Mouse (Mus musculus) adrenal gland, postnatal 36 days (tissue): ENCODE results near the gene Alas2. TPM values are rescaled to one million over a fixed set of nuclear protein-coding genes. Genes with fewer than 3 reads are reported as not detected.

Experiments
- microRNA-seq: library from miRNA; unstranded; fragments of <30 nt; microRNA quantifications from one replicate; pipeline ENCODE4 v1.2.0, GENCODE M21; 2021
- total RNA-seq, 2 experiments: library from RNA; stranded (reverse); gene quantifications; 2 replicates each; pipeline ENCODE4 v1.2.3; 2021

Alas2 gene
- total RNA-seq, 2 experiments from 2014 or later = 29.7 to 47.3 TPM

Small RNA genes lying within 50 kb of the gene (microRNA-seq; reads per million reads assigned to microRNA genes)
- not detected for gene Mir3620

Other genes starting within 250 kb of the Alas2 start
- 10 to 100 TPM; 20.1 to 22.7 TPM for gene Tmem29, start 88.2 kb upstream of the Alas2 start, total RNA-seq
- 10 to 100 TPM in 1 of 2 experiments, 1 to 10 TPM in 1; 9.7 to 11.4 TPM for gene Pfkfb1, start 40.9 kb downstream of the Alas2 start, total RNA-seq
- gene Apex2, start 42.5 kb downstream of the Alas2 start, total RNA-seq = 10 to 100 TPM; 11.9 to 15.9 TPM
- gene Tro, start 110.2 kb downstream of the Alas2 start, total RNA-seq = 10 to 100 TPM in 1 of 2 experiments, 1 to 10 TPM in 1; 5.6 to 12.5 TPM